Mouse (Mus musculus): ENCODE measurements around the gene H2-Aa. TPM values are rescaled to one million over a fixed set of nuclear protein-coding genes. Genes with fewer than 3 reads are reported as not detected.
"Not testable (repeated sequence)": the region's sequence is repeated elsewhere in the genome, so short reads cannot be mapped to it uniquely, and the experiment has no call there.

H2-Aa gene
- 0.21 TPM in 1 of 2 replicates, not detected in the other for polyA plus RNA-seq (2015; fragmentation: Nextera tagmentation; extraction: Ambion mirVana)

GRCm38 (mm10) chr17:34287648-34288047 is at the start of gene H2-Aa:
Gene H2-Aa (minus strand): TSS chr17:34287823.
- Histone ChIP-seq H3K9me3 (replicated peaks) (no peaks in the 10 kb centered on the region), H3K4me2 (no peak within 1 kb of the TSS), H3K9ac (no peak within 1 kb of the TSS), H3K4me1 (no peaks in the 10 kb centered on the region), H3K27me3 (no peaks in the 10 kb centered on the region), H3K27ac (no peak within 1 kb of the TSS), H3K4me3 (no peak within 1 kb of the TSS), H3K36me3 (ENCODE audit: poor library complexity, severe bottlenecking) (no peaks in the 10 kb centered on the region)
- ATAC-seq: peak; percentile 38; the same call in 1 of the 2 replicates
- WGBS: 13% methylated on average over 8 of the region's 8 CpGs

GRCm38 (mm10) chr17:34331200-34331599 is 43.6 kb upstream of the H2-Aa start:
- H3K9me3 ChIP-seq (replicated peaks): no peaks in the 10 kb centered on the region
- no peak for ATAC-seq
- 88% methylated on average over 1 of the region's 1 CpGs for WGBS

GRCm38 (mm10) chr17:34329807-34330206 is 42.2 kb upstream of the H2-Aa start:
- Histone ChIP-seq H3K4me1 (no peaks in the 10 kb centered on the region), H3K9me3 (replicated peaks) (no peaks in the 10 kb centered on the region), H3K27me3 (no peaks in the 10 kb centered on the region; the same call in 1 of the 2 replicates), H3K27ac (no peak overlapping the region), H3K4me2 (no peak overlapping the region), H3K9ac (no peak overlapping the region), H3K36me3 (ENCODE audit: poor library complexity, severe bottlenecking) (no peaks in the 10 kb centered on the region), H3K4me3 (no peak overlapping the region)
- WGBS: 75% methylated on average over 2 of the region's 2 CpGs
- ATAC-seq: no peak

More at GRCm38 (mm10) chr17:34331200-34331599, 43.6 kb upstream of the H2-Aa start:
- Histone ChIP-seq H3K36me3 (ENCODE audit: poor library complexity, severe bottlenecking) (no peaks in the 10 kb centered on the region), H3K27me3 (peaks cover 3% of the 10 kb centered on the region; the same call in 1 of the 2 replicates), H3K27ac (no peak overlapping the region), H3K9ac (no peak overlapping the region), H3K4me1 (no peaks in the 10 kb centered on the region), H3K4me3 (no peak overlapping the region), H3K4me2 (no peak overlapping the region)

- no peak overlapping the region for H3K4me3 ChIP-seq
- H3K4me2 ChIP-seq: no peak overlapping the region
- no peaks in the 10 kb centered on the region for H3K9me3 ChIP-seq (replicated peaks)
- 77% methylated on average over 3 of the region's 3 CpGs for WGBS
- no peaks in the 10 kb centered on the region for H3K4me1 ChIP-seq
- no peaks in the 10 kb centered on the region for H3K36me3 ChIP-seq (ENCODE audit: poor library complexity, severe bottlenecking)
- H3K27ac ChIP-seq: no peak overlapping the region
- H3K27me3 ChIP-seq: no peaks in the 10 kb centered on the region; the same call in 1 of the 2 replicates
- H3K9ac ChIP-seq: no peak overlapping the region
- no peak for ATAC-seq
These were observed 38.8 kb upstream of the H2-Aa start for GRCm38 (mm10) chr17:34326373-34326772.

GRCm38 (mm10) chr17:34325436-34325835 is 37.8 kb upstream of the H2-Aa start, which contains the start of gene H2-Eb2:
Gene H2-Eb2 (plus strand): TSS chr17:34325665.
- Histone ChIP-seq H3K9me3 (replicated peaks) (no peaks in the 10 kb centered on the region), H3K4me3 (no peak within 1 kb of the TSS), H3K4me2 (no peak within 1 kb of the TSS), H3K9ac (no peak within 1 kb of the TSS), H3K4me1 (no peaks in the 10 kb centered on the region), H3K27me3 (no peaks in the 10 kb centered on the region; the same call in 1 of the 2 replicates), H3K27ac (no peak within 1 kb of the TSS), H3K36me3 (ENCODE audit: poor library complexity, severe bottlenecking) (no peaks in the 10 kb centered on the region)
- no peak for ATAC-seq
- WGBS: 45% methylated on average over 4 of the region's 4 CpGs

- no peak for ATAC-seq
- Histone ChIP-seq H3K4me2 (no peak overlapping the region), H3K27me3 (no peaks in the 10 kb centered on the region), H3K27ac (no peak overlapping the region), H3K4me3 (no peak overlapping the region), H3K9me3 (replicated peaks) (no peaks in the 10 kb centered on the region), H3K36me3 (ENCODE audit: poor library complexity, severe bottlenecking) (no peaks in the 10 kb centered on the region), H3K4me1 (no peaks in the 10 kb centered on the region), H3K9ac (no peak overlapping the region)
- WGBS: 43% methylated on average over 2 of the region's 2 CpGs
These were observed 29.7 kb upstream of the H2-Aa start for GRCm38 (mm10) chr17:34317275-34317674.

- ATAC-seq: no peak
- Histone ChIP-seq H3K4me1 (no peaks in the 10 kb centered on the region), H3K4me2 (no peak overlapping the region), H3K4me3 (no peak overlapping the region), H3K9me3 (replicated peaks) (no peaks in the 10 kb centered on the region), H3K27me3 (no peaks in the 10 kb centered on the region), H3K9ac (no peak overlapping the region), H3K27ac (no peak overlapping the region), H3K36me3 (ENCODE audit: poor library complexity, severe bottlenecking) (no peaks in the 10 kb centered on the region)
- WGBS: 86% methylated on average over 2 of the region's 2 CpGs
These were observed 29.1 kb upstream of the H2-Aa start for GRCm38 (mm10) chr17:34316697-34317096.

GRCm38 (mm10) chr17:34315512-34315911 is 27.9 kb upstream of the H2-Aa start:
- 85% methylated on average over 1 of the region's 1 CpGs for WGBS
- Histone ChIP-seq H3K9ac (no peak overlapping the region), H3K4me3 (no peak overlapping the region)

GRCm38 (mm10) chr17:34314286-34314685 is 26.7 kb upstream of the H2-Aa start:
- Histone ChIP-seq H3K27ac (no peak overlapping the region), H3K27me3 (no peaks in the 10 kb centered on the region), H3K4me2 (no peak overlapping the region), H3K9me3 (replicated peaks) (no peaks in the 10 kb centered on the region), H3K9ac (no peak overlapping the region), H3K36me3 (ENCODE audit: poor library complexity, severe bottlenecking) (no peaks in the 10 kb centered on the region), H3K4me1 (0 out of 2 replicates have a peak, but pooled peaks cover under 1% of the 10 kb centered on the region), H3K4me3 (no peak overlapping the region)
- no peak for ATAC-seq
- 72% methylated on average over 9 of the region's 9 CpGs for whole genome bisulfite sequencing

More at GRCm38 (mm10) chr17:34315512-34315911, 27.9 kb upstream of the H2-Aa start:
- no peaks in the 10 kb centered on the region for H3K27me3 ChIP-seq
- ATAC-seq: no peak
- no peak overlapping the region for H3K4me2 ChIP-seq
- H3K36me3 ChIP-seq (ENCODE audit: poor library complexity, severe bottlenecking): no peaks in the 10 kb centered on the region
- H3K27ac ChIP-seq: no peak overlapping the region
- H3K9me3 ChIP-seq (replicated peaks): no peaks in the 10 kb centered on the region
- no peaks in the 10 kb centered on the region for H3K4me1 ChIP-seq

- no peaks in the 10 kb centered on the region for H3K36me3 ChIP-seq (ENCODE audit: poor library complexity, severe bottlenecking)
- no peak for ATAC-seq
- no peak overlapping the region for H3K4me3 ChIP-seq
- 42% methylated on average over 3 of the region's 3 CpGs for WGBS
- H3K9me3 ChIP-seq (replicated peaks): no peaks in the 10 kb centered on the region
- H3K9ac ChIP-seq: no peak overlapping the region
- H3K4me2 ChIP-seq: no peak overlapping the region
- H3K4me1 ChIP-seq: 0 out of 2 replicates have a peak, but pooled peaks cover 3% of the 10 kb centered on the region
- H3K27ac ChIP-seq: no peak overlapping the region
- no peaks in the 10 kb centered on the region; the same call in 1 of the 2 replicates for H3K27me3 ChIP-seq
These were observed 25.8 kb upstream of the H2-Aa start for GRCm38 (mm10) chr17:34313393-34313792.

GRCm38 (mm10) chr17:34312185-34312584 is 24.6 kb upstream of the H2-Aa start:
- H3K9me3 ChIP-seq (replicated peaks): no peaks in the 10 kb centered on the region
- H3K9ac ChIP-seq: no peak overlapping the region
- WGBS: 87% methylated on average over 1 of the region's 1 CpGs
- 0 out of 2 replicates have a peak, but pooled peaks cover 3% of the 10 kb centered on the region for H3K4me1 ChIP-seq
- no peak overlapping the region for H3K4me2 ChIP-seq
- no peak overlapping the region for H3K4me3 ChIP-seq
- ATAC-seq: no peak
- H3K27ac ChIP-seq: no peak overlapping the region
- no peaks in the 10 kb centered on the region for H3K36me3 ChIP-seq (ENCODE audit: poor library complexity, severe bottlenecking)
- peaks cover 5% of the 10 kb centered on the region for H3K27me3 ChIP-seq

GRCm38 (mm10) chr17:34310526-34310925 is 22.9 kb upstream of the H2-Aa start:
- H3K36me3 ChIP-seq (ENCODE audit: poor library complexity, severe bottlenecking); H3K4me2 ChIP-seq; H3K4me3 ChIP-seq; ATAC-seq; H3K27ac ChIP-seq; H3K9me3 ChIP-seq (replicated peaks); H3K4me1 ChIP-seq; H3K27me3 ChIP-seq; H3K9ac ChIP-seq: not testable (repeated sequence)
- WGBS: 91% methylated on average over 3 of the region's 3 CpGs

Data from forebrain, embryonic 13.5 days (tissue).